Mouse (Mus musculus): ENCODE data around the gene Iqcd. TPM values are rescaled to one million over a fixed set of nuclear protein-coding genes. Genes with fewer than 3 reads are reported as not detected.

Gene Iqcd
- total and polyA plus RNA-seq, 3 experiments = 0.14 TPM; not detected in 2

DNA sequence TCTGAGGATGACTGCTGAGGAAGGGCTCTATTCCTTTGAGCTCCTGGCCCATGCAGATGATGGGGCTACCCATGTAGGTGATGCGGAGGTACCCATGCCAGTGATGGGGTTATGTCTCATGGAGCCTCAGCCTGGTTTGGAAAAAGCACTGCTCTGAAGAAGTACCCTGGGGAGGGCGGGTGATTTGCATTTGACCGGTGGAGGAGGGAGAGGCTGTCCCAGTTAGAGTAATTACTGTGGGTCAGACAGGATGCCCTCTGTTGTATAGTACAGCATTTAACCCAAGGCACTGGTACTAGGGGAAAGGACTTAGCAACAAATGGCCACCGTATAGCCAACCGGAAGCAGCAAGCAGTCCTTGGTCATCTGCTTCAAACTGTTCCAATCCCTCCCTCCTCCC, 46.0 kb downstream of the Iqcd start:
- H3K4me3 ChIP-seq = no peak overlapping the region
- no peaks in the 10 kb centered on the region for H3K36me3 ChIP-seq (ENCODE audit: control insufficient read depth, insufficient read depth, low read length)
- H3K4me1 ChIP-seq (ENCODE audit: control insufficient read depth, insufficient read depth, low read length) = no peaks in the 10 kb centered on the region
- no peaks in the 10 kb centered on the region for H3K79me2 ChIP-seq (replicated peaks; ENCODE audit: control insufficient read depth, insufficient read depth, low read length)
- no peak for TF ChIP-seq POLR2A (IDR thresholded peaks at IDR 0.05; ENCODE audit: insufficient read depth, low read depth, low read length)
- H3K27me3 ChIP-seq (ENCODE audit: control insufficient read depth, insufficient read depth, low read length) = no peaks in the 10 kb centered on the region
- DNase-seq = no peak
- intact Hi-C loops (cut with DNase I) = no loop called here
- H3K9ac ChIP-seq (ENCODE audit: low read depth, low read length) = no peak overlapping the region
- 48% methylated on average over 5 of the region's 5 CpGs for WGBS
- H3K27ac ChIP-seq = no peak overlapping the region

DNA sequence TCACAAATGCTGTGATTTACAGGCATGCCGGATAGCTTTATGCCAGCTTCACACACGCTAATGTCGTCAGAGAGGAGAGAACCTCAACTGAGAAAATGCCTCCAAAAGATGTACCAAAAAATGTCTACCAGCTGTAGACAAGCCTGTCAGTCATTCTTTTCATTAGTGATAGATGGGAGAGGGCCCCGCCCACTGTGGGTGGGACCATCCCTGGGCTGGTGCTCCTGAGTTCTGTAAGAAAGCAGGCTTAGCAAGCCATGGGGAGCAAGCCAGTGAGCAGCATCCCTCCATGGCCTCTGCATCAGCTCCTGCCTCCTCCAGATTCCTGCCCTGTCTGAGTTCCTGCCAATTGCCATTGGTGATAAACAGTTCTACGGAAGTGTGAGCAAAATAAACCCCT, 46.8 kb downstream of the Iqcd start:
- no peak for DNase-seq
- Histone ChIP-seq H3K27me3 (ENCODE audit: control insufficient read depth, insufficient read depth, low read length) (no peaks in the 10 kb centered on the region), H3K9ac (ENCODE audit: low read depth, low read length) (no peak overlapping the region), H3K4me3 (no peak overlapping the region), H3K4me1 (ENCODE audit: control insufficient read depth, insufficient read depth, low read length) (peaks cover 1% of the 10 kb centered on the region; the same call in 1 of the 2 replicates), H3K27ac (no peak overlapping the region), H3K79me2 (replicated peaks; ENCODE audit: control insufficient read depth, insufficient read depth, low read length) (no peaks in the 10 kb centered on the region), H3K36me3 (ENCODE audit: control insufficient read depth, insufficient read depth, low read length) (no peaks in the 10 kb centered on the region)
- intact Hi-C loops (cut with DNase I) = no loop called here
- no peak for TF ChIP-seq POLR2A (IDR thresholded peaks at IDR 0.05; ENCODE audit: insufficient read depth, low read depth, low read length)
- no peak for TF ChIP-seq EP300 (IDR thresholded peaks at IDR 0.05; ENCODE audit: insufficient read depth, low read depth, low read length)
- no peak for TF ChIP-seq CTCF (IDR thresholded peaks at IDR 0.05)
- WGBS = 82% methylated on average over 5 of the region's 5 CpGs

- no peak overlapping the region for H3K27ac ChIP-seq
- no peak for DNase-seq
- 91% methylated on average over 7 of the region's 7 CpGs for WGBS
- no peak overlapping the region for H3K9ac ChIP-seq (ENCODE audit: low read depth, low read length)
- TF ChIP-seq CTCF (IDR thresholded peaks at IDR 0.05) (no peak), EP300 (IDR thresholded peaks at IDR 0.05; ENCODE audit: insufficient read depth, low read depth, low read length) (no peak), POLR2A (IDR thresholded peaks at IDR 0.05; ENCODE audit: insufficient read depth, low read depth, low read length) (no peak)
- no peaks in the 10 kb centered on the region for H3K79me2 ChIP-seq (replicated peaks; ENCODE audit: control insufficient read depth, insufficient read depth, low read length)
- H3K36me3 ChIP-seq (ENCODE audit: control insufficient read depth, insufficient read depth, low read length) = no peaks in the 10 kb centered on the region
- intact Hi-C loops (cut with DNase I) = no loop called here
- H3K4me3 ChIP-seq = no peak overlapping the region
- H3K4me1 ChIP-seq (ENCODE audit: control insufficient read depth, insufficient read depth, low read length) = peaks cover 1% of the 10 kb centered on the region; the same call in 1 of the 2 replicates
- no peaks in the 10 kb centered on the region for H3K27me3 ChIP-seq (ENCODE audit: control insufficient read depth, insufficient read depth, low read length)
Observed at GRCm38 (mm10) chr5:120640094-120640493, 51.3 kb downstream of the Iqcd start.

DNA sequence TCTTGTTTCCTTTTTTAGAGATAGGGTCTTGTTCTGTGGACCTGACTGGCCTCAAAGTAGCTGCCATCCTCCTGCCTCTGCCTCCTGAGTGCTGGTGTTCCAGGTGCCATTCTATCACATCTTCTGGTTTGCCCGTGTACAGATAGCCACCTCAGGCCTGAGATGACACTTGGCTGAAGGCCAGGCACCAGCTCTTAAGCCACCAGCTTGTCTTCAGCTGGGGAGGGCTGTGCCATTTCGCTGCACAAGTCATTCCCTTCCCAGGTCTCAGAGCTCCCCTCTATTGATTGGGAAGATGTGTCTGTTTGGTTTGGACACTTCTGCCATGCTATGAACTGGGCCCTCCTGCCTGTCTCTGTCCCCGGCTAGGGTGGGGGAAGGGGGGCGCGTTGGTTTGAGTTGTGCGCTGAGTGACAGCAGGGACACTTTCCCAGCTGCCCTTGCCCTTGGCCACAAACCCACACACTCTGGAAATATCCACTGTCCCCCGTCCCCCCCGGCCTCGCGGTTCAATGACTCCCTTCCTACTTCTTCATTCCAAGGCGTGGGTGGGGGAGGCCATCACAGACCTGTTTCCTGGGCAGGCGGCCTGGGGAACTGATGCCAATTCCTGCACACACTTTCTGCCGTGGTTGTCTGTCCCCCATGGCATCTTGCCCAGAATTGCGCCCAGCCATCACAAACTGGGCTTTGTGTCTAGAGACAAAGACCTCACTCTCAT, 54.7 kb downstream of the Iqcd start:
- intact Hi-C loops (cut with DNase I) = no loop called here
- DNase-seq = no peak
- WGBS = 18% methylated on average over 14 of the region's 14 CpGs

DNA sequence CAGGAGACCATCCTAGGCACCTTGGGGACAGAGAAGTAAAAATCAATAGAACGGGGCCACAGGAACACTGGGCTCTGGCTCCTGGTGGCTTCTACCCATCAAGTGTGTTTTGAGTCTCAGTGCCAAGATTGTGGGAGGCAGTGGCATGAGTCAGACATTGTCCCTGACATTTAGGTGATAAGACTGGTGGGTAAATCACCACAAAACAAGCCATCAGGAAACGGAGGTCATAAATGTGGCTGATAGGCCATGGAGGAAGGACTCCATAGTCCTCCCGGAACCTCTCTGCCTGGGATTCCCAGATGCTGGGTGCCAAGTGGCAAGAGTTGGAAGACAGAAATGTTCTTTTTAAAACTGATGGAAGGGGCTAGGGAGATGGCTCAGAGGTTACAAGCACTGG, 55.4 kb downstream of the Iqcd start:
- WGBS = 38% methylated on average over 3 of the region's 3 CpGs
- H3K79me2 ChIP-seq (replicated peaks; ENCODE audit: control insufficient read depth, insufficient read depth, low read length) = no peaks in the 10 kb centered on the region
- no peak overlapping the region for H3K27ac ChIP-seq
- intact Hi-C loops (cut with DNase I) = no loop called here
- peaks cover 3% of the 10 kb centered on the region; the same call in 1 of the 2 replicates for H3K4me1 ChIP-seq (ENCODE audit: control insufficient read depth, insufficient read depth, low read length)
- no peak overlapping the region for H3K9ac ChIP-seq (ENCODE audit: low read depth, low read length)
- H3K36me3 ChIP-seq (ENCODE audit: control insufficient read depth, insufficient read depth, low read length) = no peaks in the 10 kb centered on the region
- DNase-seq = no peak
- no peak overlapping the region for H3K4me3 ChIP-seq
- H3K27me3 ChIP-seq (ENCODE audit: control insufficient read depth, insufficient read depth, low read length) = peaks cover 3% of the 10 kb centered on the region
- TF ChIP-seq EP300 (IDR thresholded peaks at IDR 0.05; ENCODE audit: insufficient read depth, low read depth, low read length) (no peak), POLR2A (IDR thresholded peaks at IDR 0.05; ENCODE audit: insufficient read depth, low read depth, low read length) (no peak), CTCF (IDR thresholded peaks at IDR 0.05) (no peak)

More for the DNA sequence above, 54.7 kb downstream of the Iqcd start:
- Histone ChIP-seq H3K79me2 (replicated peaks; ENCODE audit: control insufficient read depth, insufficient read depth, low read length) (no peaks in the 10 kb centered on the region), H3K27me3 (ENCODE audit: control insufficient read depth, insufficient read depth, low read length) (peaks cover under 1% of the 10 kb centered on the region), H3K4me1 (ENCODE audit: control insufficient read depth, insufficient read depth, low read length) (peaks cover 3% of the 10 kb centered on the region; the same call in 1 of the 2 replicates), H3K4me3 (no peak overlapping the region), H3K9ac (ENCODE audit: low read depth, low read length) (no peak overlapping the region), H3K27ac (no peak overlapping the region), H3K36me3 (ENCODE audit: control insufficient read depth, insufficient read depth, low read length) (no peaks in the 10 kb centered on the region)
- TF ChIP-seq POLR2A (IDR thresholded peaks at IDR 0.05; ENCODE audit: insufficient read depth, low read depth, low read length) (no peak), EP300 (IDR thresholded peaks at IDR 0.05; ENCODE audit: insufficient read depth, low read depth, low read length) (no peak), CTCF (IDR thresholded peaks at IDR 0.05) (no peak)

GRCm38 (mm10) chr5:120645851-120646250, 57.0 kb downstream of the Iqcd start:
- Histone ChIP-seq H3K9ac (ENCODE audit: low read depth, low read length) (no peak overlapping the region), H3K4me3 (no peak overlapping the region), H3K27ac (no peak overlapping the region), H3K27me3 (ENCODE audit: control insufficient read depth, insufficient read depth, low read length) (peaks cover 4% of the 10 kb centered on the region), H3K4me1 (ENCODE audit: control insufficient read depth, insufficient read depth, low read length) (0 out of 2 replicates have a peak, but pooled peaks cover 1% of the 10 kb centered on the region), H3K79me2 (replicated peaks; ENCODE audit: control insufficient read depth, insufficient read depth, low read length) (no peaks in the 10 kb centered on the region), H3K36me3 (ENCODE audit: control insufficient read depth, insufficient read depth, low read length) (no peaks in the 10 kb centered on the region)
- intact Hi-C loops (cut with DNase I) = no loop called here
- WGBS = 21% methylated on average over 6 of the region's 6 CpGs
- DNase-seq = no peak
- no peak for TF ChIP-seq EP300 (IDR thresholded peaks at IDR 0.05; ENCODE audit: insufficient read depth, low read depth, low read length)
- TF ChIP-seq CTCF (IDR thresholded peaks at IDR 0.05) = no peak
- no peak for TF ChIP-seq POLR2A (IDR thresholded peaks at IDR 0.05; ENCODE audit: insufficient read depth, low read depth, low read length)

All from heart, adult 2 months (tissue).